Mouse (Mus musculus): Measurements from ENCODE around the gene Rpl31. TPM values are rescaled to one million over a fixed set of nuclear protein-coding genes. Genes with fewer than 3 reads are reported as not detected.

Rpl31 gene
- polyA plus RNA-seq (2012; rRNA removed): 558 and 599 TPM in 2 replicates

DNA sequence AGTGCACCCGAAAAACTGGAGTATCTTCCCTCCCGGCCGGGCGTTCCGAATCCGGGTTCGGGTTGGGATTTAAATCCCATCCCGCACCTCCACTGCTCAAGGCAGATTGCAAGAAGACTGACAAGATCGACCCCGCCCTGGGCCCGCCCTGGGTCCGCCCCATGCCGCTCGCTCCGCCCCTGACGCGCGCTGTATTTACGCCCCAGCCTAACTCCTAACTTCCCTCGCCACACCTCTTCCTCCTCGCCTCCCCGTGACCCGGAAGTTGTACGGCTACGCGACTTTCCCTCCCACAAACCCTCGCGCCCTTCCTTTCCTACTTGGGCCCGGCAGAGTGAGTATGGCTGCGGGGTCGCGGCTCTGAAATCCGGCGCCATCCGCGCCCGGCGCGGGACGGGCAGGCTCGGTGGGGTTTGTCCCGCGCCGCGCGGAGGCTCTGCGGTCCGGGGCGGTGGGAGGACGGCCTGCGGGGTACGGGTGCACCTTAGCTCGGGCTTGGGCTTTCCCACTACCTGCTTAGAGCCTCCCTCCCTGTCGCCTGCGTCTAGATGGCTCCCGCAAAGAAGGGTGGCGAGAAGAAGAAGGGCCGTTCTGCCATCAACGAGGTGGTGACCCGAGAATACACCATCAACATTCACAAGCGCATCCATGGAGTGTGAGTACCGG lies at the start of gene Rpl31:
Rpl31 (plus strand) TSS at position 242 of the 666 bp plus-strand sequence.
- DNase-seq: peak; percentile 98
- peak within 1 kb of the TSS; percentile 35 for H3K27ac ChIP-seq (ENCODE audit: insufficient read depth, low read length)
- H3K4me1 ChIP-seq (ENCODE audit: control insufficient read depth, insufficient read depth, low read length): no peaks in the 10 kb centered on the region
- H3K4me3 ChIP-seq (replicated peaks; ENCODE audit: insufficient read depth, low read depth, low read length): peak within 1 kb of the TSS; percentile 93
- H3K27me3 ChIP-seq (ENCODE audit: control insufficient read depth, insufficient read depth, low read length): no peaks in the 10 kb centered on the region
- no peak for TF ChIP-seq CTCF (IDR thresholded peaks at IDR 0.05; ENCODE audit: borderline replicate concordance, insufficient read depth, low read depth, low read length)
- peak; percentile 68; the same call in 1 of the 2 replicates for TF ChIP-seq POLR2A (IDR thresholded peaks at IDR 0.05; ENCODE audit: borderline replicate concordance, insufficient read depth, low read length)
- WGBS: under 1% methylated on average over 62 of the region's 62 CpGs

DNA sequence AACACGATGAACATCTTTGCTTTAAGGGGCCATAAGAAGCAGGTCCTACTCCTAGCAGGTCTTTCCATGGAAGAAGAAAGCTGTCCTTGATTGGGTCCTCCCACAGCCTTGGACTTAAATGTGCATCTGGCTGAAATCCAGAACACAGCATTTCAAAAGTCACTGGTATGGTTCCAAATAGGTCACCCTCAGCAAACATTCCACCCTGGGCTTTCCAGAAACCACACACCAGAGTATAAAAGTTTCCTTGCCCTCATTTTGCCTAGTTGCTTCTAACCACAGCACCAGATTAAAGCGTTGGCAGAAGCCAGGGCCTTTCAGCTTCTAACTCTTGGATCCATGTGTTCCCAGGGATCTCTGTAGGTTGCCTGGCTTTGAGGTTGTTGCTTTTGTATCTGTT lies 49.7 kb upstream of the Rpl31 start:
- 55% methylated on average over 2 of the region's 2 CpGs for WGBS
- Histone ChIP-seq H3K4me1 (ENCODE audit: control insufficient read depth, insufficient read depth, low read length) (peaks cover 2% of the 10 kb centered on the region; the same call in 1 of the 2 replicates), H3K27me3 (ENCODE audit: control insufficient read depth, insufficient read depth, low read length) (no peaks in the 10 kb centered on the region), H3K4me3 (replicated peaks; ENCODE audit: insufficient read depth, low read depth, low read length) (no peak overlapping the region), H3K27ac (ENCODE audit: insufficient read depth, low read length) (no peak overlapping the region)
- peak in 1 of 2 experiments; percentile 43 for DNase-seq
- no peak for TF ChIP-seq POLR2A (IDR thresholded peaks at IDR 0.05; ENCODE audit: borderline replicate concordance, insufficient read depth, low read length)
- TF ChIP-seq CTCF (IDR thresholded peaks at IDR 0.05; ENCODE audit: borderline replicate concordance, insufficient read depth, low read depth, low read length): no peak

DNA sequence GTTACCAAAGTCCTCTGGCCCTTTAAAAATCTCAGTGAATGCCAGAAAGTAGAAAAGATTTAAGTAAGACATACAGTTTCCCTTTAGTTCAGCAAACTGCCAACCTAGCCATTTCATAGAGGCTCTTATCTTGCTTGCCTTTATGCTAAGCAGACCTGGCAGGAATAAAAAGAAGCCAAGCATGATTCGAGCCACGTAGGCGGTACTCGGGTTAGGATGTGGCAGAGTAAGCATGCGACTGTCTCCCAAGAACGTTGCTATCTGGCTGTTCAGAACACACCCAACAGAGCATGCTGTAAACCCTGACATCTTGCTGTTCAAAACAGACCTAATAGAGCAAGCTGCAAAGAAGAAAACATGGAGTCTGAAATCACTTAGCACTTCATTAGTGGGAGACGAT lies 48.8 kb upstream of the Rpl31 start:
- Histone ChIP-seq H3K27ac (ENCODE audit: insufficient read depth, low read length) (no peak overlapping the region), H3K27me3 (ENCODE audit: control insufficient read depth, insufficient read depth, low read length) (no peaks in the 10 kb centered on the region), H3K4me3 (replicated peaks; ENCODE audit: insufficient read depth, low read depth, low read length) (no peak overlapping the region), H3K4me1 (ENCODE audit: control insufficient read depth, insufficient read depth, low read length) (peaks cover 2% of the 10 kb centered on the region; the same call in 1 of the 2 replicates)
- TF ChIP-seq POLR2A (IDR thresholded peaks at IDR 0.05; ENCODE audit: borderline replicate concordance, insufficient read depth, low read length): no peak
- no peak for TF ChIP-seq CTCF (IDR thresholded peaks at IDR 0.05; ENCODE audit: borderline replicate concordance, insufficient read depth, low read depth, low read length)
- no peak for DNase-seq
- 71% methylated on average over 7 of the region's 7 CpGs for WGBS

- no peak for DNase-seq
- Histone ChIP-seq H3K4me1 (ENCODE audit: control insufficient read depth, insufficient read depth, low read length) (peaks cover 2% of the 10 kb centered on the region; the same call in 1 of the 2 replicates), H3K4me3 (replicated peaks; ENCODE audit: insufficient read depth, low read depth, low read length) (no peak overlapping the region), H3K27ac (ENCODE audit: insufficient read depth, low read length) (no peak overlapping the region), H3K27me3 (ENCODE audit: control insufficient read depth, insufficient read depth, low read length) (no peaks in the 10 kb centered on the region)
- TF ChIP-seq CTCF (IDR thresholded peaks at IDR 0.05; ENCODE audit: borderline replicate concordance, insufficient read depth, low read depth, low read length) (no peak), POLR2A (IDR thresholded peaks at IDR 0.05; ENCODE audit: borderline replicate concordance, insufficient read depth, low read length) (no peak)
- 83% methylated on average over 6 of the region's 6 CpGs for WGBS
Observed at GRCm38 (mm10) chr1:39321954-39322353, 45.7 kb upstream of the Rpl31 start.

DNA sequence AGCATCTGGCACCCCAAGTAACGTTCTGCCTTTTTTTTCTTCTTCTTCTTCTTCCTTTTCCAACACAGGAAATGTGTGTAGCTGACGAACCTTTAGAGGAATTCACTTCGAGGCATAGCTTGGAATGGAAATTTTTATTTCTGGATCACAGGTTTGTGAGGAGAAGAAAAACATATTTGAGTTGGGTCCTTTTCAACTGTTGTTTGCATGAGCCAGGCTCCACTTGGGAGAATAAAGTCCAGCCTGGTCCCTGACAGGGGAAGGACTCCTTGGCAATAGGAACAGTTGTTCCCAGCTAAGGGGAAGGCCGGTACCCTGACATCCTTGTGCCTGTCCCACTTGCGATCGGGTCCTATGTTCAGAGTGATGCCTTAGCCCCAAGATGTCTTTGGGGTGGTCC lies 42.4 kb upstream of the Rpl31 start:
- TF ChIP-seq POLR2A (IDR thresholded peaks at IDR 0.05; ENCODE audit: borderline replicate concordance, insufficient read depth, low read length): no peak
- no peak for TF ChIP-seq CTCF (IDR thresholded peaks at IDR 0.05; ENCODE audit: borderline replicate concordance, insufficient read depth, low read depth, low read length)
- H3K27ac ChIP-seq (ENCODE audit: insufficient read depth, low read length): no peak overlapping the region
- 94% methylated on average over 6 of the region's 6 CpGs for WGBS
- H3K27me3 ChIP-seq (ENCODE audit: control insufficient read depth, insufficient read depth, low read length): no peaks in the 10 kb centered on the region
- H3K4me1 ChIP-seq (ENCODE audit: control insufficient read depth, insufficient read depth, low read length): no peaks in the 10 kb centered on the region
- DNase-seq: no peak
- H3K4me3 ChIP-seq (replicated peaks; ENCODE audit: insufficient read depth, low read depth, low read length): no peak overlapping the region

DNA sequence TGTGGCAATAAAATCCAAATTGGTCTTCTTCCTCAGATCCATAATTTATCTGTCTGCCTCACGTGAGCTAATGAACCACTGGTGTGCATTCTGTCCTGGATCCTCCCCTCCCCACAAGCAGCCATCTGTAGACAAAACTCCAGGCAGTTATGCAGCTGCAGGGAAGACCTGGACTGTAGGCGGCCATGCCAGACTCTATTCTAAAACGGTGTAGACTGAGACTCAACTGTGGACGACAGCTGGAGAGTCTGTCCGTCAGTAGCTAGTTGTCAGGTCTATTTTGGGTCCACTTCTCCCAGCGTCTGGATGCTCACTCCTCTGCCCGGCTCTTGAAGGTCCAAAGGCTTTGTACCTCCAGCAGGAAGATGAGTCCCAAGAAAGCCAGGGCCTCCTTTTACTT lies 40.1 kb upstream of the Rpl31 start:
- Histone ChIP-seq H3K27me3 (ENCODE audit: control insufficient read depth, insufficient read depth, low read length) (no peaks in the 10 kb centered on the region), H3K4me3 (replicated peaks; ENCODE audit: insufficient read depth, low read depth, low read length) (no peak overlapping the region), H3K4me1 (ENCODE audit: control insufficient read depth, insufficient read depth, low read length) (peaks cover 3% of the 10 kb centered on the region; the same call in 1 of the 2 replicates), H3K27ac (ENCODE audit: insufficient read depth, low read length) (no peak overlapping the region)
- TF ChIP-seq POLR2A (IDR thresholded peaks at IDR 0.05; ENCODE audit: borderline replicate concordance, insufficient read depth, low read length) (no peak), CTCF (IDR thresholded peaks at IDR 0.05; ENCODE audit: borderline replicate concordance, insufficient read depth, low read depth, low read length) (no peak)
- WGBS: 71% methylated on average over 7 of the region's 7 CpGs
- no peak for DNase-seq

DNA sequence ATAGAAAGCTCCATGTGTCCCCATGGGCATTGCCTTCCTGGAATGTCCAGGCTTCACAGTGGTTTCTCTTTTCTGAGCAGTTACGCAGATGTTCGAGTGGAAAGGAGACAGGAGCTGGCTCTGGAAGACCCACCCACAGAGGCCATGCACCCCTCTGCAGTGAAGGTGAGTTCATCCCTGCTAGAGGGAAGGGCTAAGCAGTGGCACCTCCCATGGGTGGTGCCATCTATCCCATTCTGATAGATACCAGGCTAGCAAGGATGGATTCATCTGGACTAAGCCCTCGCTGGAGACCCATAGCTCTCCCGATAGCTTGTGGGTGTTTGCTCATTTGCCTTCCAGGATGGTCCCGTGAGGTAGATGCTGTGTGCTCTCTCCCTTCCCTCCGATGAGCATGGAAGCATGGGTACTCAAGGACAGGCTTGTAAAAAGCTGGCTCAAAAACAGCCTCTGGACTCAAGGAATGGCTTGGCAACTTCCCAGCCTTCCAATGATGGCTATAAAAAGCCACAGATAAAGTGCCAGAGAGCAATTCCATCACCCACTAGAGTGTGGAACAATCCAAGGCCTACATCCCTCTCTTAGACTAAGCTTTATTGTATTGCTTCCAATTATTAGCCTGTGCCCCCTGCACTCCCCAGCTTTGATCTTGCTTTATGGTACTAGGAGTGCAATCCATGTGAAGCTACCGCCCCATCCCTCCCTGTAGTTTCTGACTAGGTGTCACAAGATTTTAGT lies 36.6 kb upstream of the Rpl31 start:
- Histone ChIP-seq H3K4me3 (replicated peaks; ENCODE audit: insufficient read depth, low read depth, low read length) (no peak overlapping the region), H3K27ac (ENCODE audit: insufficient read depth, low read length) (no peak overlapping the region), H3K4me1 (ENCODE audit: control insufficient read depth, insufficient read depth, low read length) (peaks cover 3% of the 10 kb centered on the region; the same call in 1 of the 2 replicates), H3K27me3 (ENCODE audit: control insufficient read depth, insufficient read depth, low read length) (no peaks in the 10 kb centered on the region)
- TF ChIP-seq POLR2A (IDR thresholded peaks at IDR 0.05; ENCODE audit: borderline replicate concordance, insufficient read depth, low read length): no peak
- TF ChIP-seq CTCF (IDR thresholded peaks at IDR 0.05; ENCODE audit: borderline replicate concordance, insufficient read depth, low read depth, low read length): no peak
- DNase-seq: peak in 1 of 2 experiments; percentile 21
- WGBS: 65% methylated on average over 7 of the region's 7 CpGs

All from cerebellum, adult 2 months (tissue).